Mouse (Mus musculus) right cerebral cortex, postnatal 14 days (tissue): ENCODE results near the gene Papln.

Experiments
- DNase-seq: peaks from one replicate; pipeline ENCODE4 v3.0.0; 2022

Papln gene

DNA sequence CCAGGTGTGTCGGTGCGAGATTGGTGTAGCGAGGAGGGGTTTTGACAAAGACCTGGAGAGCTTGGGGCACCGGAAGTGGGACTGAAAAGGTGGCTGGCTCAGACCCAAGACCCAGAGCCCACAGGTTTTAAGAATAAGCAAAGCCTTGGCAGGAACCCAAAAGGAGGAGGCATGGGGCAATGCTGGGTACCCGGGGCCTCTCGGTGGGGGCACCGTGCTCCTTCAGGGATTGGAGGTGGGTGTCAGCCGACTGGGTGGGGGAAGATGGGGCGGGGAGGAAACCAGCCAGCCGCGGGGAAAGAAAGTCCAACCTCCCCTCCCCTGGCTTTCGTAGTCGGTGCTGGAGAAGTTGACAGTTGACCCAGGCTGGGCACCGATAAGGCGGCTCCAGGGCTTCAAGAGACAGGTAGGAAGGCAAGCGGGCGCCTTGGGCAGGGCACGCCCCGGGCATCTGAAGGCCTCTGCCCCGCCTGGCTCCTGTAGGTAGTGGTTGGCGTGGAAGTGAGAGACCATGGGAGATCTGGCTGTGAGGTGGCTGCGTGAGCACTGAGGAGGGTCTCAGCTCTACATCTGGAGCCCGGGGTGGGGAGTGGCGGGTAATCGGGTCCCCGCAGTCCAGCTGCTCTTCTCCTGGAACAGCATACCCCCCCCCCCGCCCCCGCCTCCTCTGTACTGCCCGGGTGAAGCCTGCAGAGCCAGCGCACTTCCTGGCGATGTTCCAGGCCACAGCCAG, at the start of gene Papln:
Papln (plus strand) TSS at position 324 of the 733 bp plus-strand sequence.
- peak; percentile 42 for DNase-seq

DNA sequence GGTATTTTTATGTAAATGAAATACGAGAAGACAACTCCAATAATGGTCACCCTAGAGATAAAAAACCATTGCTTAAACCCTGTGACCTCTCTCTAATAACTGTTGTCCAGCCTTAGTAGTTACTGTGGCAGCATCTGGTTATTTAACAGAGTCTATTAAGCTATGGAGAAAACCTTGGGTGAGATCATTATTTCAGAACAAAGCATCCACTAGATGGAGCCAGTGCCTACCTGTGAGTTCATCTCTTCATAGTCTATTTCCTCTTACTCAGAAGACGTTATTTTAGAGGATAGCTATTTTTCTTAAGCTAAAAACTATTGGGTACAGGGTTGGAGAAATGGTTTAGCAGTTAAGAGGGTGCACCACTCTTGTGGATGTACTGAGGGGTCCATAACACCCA, 49.7 kb upstream of the Papln start:
- DNase-seq = no peak

DNA sequence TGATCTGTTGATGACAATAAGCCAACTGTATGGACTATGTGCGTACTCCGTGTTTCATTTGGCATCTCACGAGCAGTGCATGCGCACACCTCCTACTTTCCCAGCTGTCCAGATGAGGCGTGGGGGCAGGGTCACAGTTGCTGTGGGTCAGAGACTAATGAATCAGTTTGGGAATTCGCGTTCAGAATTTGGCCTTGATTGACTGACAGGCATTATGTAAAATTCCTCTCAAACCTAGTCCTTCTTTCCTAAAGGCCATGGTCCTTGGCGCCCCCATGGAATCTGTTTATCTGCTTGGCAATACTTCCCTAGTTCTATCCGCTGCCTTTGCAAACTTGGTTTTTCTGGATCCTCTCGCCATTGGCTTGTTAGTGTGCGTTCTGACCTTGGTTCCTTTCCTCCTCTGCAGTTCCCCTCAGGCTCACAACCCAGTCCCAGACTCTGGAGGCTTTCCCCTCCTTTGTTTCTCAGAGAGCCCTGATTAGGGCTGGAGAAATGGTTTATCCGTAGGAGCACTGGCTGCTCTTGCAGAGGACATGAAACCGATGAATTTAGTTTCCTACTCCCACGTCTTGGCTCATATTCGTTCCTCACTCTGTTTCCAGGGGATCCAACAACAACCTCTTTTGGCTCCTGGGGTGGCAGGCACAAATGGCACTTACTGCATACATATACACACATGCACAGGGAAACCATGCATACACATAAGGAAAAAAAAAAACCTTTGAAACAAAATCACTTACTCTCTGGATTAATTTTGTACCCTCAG, 46.8 kb upstream of the Papln start:
- DNase-seq = no peak

DNA sequence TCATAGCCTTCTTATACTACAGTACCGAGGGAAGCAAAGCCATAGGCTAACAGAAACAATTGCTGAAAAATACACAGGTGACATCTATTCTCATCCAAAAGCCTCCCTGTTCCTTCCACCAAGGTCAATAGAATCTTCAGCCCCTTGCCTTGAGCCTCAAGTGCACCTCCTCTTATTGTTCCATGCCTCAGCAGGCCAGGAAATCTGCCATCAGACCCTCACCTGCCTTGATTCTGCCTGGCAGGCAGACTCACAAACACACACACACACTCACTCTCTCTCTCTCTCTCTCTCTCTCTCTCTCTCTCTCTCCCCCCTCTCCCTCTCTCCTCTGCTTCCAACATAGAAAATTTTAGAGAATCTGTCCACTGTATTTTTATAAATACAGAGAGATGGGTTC, 44.0 kb upstream of the Papln start:
- DNase-seq = no peak

DNA sequence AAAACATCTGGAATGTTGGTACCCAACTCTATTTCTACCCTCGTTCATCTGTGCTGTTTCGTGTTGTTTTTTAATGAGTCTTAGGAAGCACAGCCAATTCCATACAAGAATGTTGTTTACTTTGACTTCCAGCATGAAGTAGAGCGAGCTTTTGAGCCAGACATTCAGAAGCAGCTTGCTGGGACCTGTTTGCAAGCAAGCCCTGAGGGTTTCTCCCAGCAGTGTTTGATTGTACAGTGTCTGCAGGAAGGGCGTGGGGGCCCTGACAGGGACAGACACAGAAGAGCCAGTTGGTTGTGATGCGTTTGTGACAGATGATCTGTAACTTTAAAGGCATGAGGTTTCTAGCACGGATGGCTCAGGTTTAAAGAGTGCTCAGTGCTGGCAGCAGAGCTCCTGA, 42.2 kb upstream of the Papln start:
- no peak for DNase-seq

DNA sequence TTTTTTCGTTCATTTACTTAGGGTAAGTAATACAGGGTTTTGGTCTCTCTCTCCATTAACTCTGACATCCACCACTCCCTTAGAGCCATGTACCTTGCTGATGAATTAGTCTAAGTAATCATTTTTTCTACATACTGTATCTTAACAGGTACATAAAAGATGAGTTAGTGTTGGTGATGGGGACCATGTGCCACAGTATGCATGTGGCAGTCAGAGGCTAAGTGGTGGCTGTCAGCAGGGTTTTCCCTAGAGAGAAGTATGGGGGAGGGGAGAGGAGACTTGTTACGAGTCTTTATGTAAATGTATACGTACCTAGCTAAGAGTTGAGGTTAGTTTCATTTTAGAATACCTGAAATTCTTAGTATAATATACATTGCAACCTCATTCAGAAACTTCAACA, 40.4 kb upstream of the Papln start:
- DNase-seq = no peak

DNA sequence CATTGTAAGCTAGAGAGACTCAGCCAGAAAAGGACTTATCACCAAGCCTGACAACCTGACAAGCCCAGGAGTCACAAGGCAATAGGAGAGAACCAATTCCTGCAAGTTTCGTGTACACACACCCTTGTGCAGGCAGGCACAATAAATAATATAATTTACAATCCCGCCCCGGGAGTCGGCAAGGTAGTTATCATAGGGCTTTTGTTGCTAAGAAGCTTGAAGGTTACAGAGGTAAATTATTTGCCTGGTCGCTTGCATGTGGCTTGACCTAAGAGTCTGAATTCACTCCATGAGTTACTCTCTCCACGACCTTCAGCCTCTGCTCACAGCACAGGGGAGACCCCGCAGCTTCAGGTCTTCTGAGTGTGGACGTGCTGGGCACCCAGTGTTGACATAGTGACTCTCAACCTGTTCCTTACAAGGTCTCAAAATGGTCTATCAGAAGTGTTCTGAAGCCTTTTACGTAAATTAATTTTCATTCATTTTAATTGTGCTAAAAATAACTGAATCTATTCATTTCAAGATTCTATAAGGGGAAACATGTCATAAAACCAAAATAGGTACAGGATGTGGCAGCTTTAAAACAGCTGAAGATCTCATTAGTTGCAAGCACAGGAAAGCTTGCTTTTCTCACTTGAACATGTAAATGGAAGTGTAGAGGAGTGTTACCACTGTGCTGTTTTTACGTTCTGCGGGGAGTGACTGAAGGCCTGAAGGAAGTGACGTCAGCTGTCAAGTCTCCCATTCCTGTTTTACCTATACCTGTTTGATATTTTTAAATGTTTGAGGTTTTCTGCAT, 36.7 kb upstream of the Papln start:
- no peak for DNase-seq

DNA sequence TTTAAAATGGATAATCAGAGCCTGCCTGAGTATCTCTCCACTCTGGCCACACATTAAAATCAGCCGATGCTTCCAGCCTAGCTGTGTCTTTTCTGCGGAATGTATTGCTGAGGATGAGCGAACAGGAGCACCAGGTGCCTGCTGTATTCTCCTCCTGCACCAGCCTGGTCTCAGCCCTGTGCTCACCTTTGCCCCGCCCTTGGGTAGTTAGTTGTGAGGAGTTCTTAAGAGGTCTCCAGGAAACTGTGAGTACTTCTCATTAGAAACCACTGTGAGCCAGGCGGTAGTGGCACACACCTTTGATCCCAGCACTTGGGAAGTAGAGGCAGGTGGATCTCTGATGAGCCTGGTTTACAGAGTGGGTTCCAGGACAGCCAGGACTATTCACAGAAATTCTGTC, 31.2 kb upstream of the Papln start:
- DNase-seq = no peak

DNA sequence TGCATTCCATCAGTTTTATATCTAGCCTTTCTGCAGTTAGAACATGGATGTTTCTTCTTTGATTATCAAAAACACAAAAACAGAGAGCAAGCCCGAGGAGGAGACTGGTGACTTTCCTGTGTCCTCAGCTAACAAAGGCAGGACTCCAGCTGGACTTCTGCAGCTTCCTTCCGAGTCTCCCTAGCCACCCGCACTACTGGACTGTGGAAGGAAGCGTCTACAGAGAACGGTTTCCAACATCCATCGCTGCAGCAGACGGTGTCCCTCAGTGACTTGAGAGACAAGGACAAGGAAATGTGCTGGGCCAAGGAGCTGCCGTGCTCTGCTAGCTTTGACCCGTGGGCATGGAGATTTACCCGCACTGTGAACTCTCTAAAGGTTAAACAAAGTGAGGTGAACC, 29.4 kb upstream of the Papln start:
- DNase-seq = no peak

DNA sequence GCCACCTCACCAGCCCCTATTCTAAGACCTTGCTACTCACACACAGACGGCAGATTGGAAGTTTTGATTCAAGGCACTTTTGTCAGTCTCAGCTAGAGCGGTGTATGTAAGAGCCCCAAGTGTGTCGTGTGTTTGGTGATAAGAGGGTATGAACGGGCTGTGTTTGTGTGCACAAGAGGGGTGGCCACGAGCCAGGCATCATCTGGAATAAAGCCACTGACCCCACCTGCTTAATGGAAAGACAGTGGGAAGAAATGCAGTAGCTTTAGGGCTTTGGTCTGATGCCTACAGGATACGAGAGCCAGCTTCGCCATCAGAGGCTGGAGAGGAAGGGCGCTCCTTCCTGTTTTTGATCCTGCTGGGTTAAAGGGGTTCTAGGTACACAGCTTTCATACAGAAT, 27.2 kb upstream of the Papln start:
- no peak for DNase-seq

DNA sequence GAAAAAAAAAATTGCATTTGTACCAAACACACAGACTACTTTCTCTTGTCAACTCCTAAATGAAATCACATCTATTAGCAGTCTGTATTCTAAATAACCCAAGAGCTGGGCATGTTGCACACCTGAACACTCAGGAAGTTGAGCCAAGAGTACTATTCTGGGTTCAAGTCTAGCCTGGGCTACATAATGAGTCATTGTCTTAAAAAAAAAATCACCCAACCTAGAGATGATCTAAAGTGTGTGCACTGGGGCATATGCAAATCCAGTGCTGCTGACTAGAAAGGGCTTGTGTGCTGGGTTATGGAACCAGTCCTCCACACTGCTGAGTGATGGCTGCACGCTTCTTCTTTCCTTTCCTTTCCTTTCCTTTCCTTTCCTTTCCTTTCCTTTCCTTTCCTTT, 24.8 kb upstream of the Papln start:
- DNase-seq = no peak

DNA sequence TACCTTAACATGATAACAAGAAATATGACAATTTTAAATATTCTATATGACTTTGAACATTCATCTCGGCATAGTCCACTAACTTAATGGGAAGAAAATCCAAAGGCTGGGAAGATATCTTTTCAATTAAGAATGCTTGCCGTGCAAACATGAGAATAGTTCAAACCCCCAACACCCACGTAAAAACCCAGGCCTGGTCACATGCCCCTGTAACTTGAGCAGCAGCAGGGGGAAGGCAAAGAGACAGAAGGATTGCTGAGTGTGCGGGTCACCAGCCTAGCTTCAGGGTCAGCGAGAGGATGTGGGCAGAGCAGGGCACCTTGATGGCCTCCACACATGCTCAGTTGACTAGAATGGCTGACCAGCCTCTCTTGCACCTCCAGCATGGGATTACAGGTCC, 21.7 kb upstream of the Papln start:
- DNase-seq = no peak

DNA sequence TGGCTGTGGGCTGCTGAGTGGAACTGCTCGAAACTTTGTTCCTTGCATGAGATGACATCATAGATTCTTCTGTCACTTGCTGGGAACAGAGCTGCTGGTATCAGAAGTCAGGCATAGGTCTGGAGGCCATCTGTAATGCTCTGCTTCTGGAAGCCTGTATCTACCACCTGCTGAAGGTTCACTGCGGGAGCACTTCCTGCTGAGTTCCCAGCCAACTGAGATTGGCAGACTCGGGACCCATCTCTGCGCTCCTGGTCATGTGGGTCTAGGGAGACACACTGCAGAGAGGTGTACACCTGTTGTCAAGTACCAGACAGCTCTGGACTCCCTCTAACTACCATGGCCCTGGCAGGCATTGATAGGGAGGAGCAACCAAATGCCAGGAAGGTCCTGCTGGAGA, 20.6 kb upstream of the Papln start:
- no peak for DNase-seq

DNA sequence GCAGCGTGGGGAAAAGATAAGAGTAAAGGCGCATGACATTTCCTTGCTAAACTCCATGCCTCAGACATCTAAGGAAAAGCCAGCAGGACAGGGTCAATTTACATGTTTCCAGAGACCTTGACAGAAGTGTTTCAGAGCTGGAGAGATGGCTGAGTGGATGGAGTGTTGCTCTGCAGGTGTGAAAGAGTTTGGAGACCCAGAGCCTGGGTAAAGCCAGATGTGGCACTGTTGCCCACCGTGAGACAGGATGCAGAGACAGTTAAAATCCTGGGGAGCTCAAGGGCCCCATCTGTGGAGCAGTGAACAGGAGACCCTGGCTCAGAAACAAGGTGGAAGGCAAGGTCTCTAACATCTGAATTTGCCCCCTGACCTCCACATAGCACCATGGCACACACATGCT, 19.7 kb upstream of the Papln start:
- no peak for DNase-seq

DNA sequence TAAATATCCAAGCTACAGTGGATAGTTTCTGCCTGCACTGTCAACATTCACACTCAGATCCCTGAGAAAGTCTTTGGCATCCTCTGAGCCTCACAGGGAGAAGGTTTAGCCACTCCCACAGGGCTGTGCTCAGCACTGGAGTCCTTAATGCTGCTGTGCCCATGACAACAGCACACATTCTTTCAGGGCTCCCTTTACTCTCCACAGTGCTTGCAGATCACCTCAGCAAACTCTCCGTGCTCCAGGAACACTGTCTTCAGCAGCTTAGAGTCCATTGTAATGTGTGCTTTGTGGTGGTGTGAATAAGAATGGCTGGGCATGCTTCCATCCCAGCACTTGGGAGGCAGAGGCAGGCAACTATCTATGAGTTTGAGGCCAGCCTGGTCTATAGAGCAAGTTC, 14.2 kb upstream of the Papln start:
- no peak for DNase-seq

DNA sequence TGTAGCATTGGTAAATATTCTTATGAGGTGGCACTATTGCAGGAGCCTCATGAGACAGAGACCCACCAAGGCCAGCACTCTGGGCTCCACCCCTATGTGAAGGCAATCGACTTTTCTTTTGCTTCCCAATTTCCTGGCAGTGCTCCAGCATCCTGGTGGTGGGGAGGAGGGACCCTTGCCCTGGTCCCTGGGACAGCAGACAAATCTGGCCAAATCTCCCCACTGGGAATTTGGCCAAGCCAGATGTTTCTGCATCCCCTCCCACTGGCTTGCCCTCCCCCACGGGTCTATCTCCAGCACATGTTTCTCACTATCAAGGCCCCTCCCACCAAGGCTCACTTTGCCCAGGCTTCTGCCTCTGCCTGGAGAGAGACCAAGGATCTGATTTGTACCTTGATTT, 10.9 kb upstream of the Papln start:
- no peak for DNase-seq

DNA sequence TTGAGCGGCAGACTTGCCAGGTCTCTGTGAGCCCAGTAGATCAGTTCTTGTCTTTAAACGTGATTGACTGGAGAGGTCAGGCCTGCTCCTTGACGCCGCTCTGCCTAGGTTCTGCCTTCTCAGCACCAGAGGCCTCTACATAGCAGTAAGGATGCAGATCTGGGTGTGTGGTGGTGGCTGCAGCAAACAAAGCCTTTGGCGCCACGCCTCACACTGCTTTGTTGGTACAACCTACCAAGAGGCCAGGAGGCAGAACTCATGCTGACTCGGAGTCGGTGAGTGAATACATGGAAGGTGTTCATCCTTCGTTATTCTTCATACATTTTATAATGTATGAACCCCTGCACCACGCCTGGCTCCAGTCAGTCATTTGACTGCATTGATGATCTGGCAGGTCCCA, 4.7 kb upstream of the Papln start:
- no peak for DNase-seq

DNA sequence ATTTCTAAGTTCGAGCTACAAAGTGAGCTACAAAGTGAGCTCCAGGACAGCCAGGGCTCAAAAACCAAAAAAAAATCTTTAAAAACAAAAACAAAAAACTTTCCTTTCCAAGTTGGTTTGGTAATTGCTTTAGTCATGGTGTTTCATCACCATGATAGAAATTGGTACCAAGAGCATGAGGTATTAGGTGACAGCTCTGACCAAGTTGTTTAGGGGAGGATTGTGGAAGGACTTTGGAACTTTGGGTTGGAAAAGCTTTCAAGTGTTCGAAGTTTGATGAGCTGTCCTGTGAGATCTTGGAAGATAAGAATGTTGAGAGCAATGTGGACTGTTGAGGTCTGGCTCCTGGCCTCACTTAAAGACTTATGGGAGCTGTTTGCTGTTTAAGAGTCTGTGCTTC, 3.2 kb upstream of the Papln start:
- DNase-seq = no peak

DNA sequence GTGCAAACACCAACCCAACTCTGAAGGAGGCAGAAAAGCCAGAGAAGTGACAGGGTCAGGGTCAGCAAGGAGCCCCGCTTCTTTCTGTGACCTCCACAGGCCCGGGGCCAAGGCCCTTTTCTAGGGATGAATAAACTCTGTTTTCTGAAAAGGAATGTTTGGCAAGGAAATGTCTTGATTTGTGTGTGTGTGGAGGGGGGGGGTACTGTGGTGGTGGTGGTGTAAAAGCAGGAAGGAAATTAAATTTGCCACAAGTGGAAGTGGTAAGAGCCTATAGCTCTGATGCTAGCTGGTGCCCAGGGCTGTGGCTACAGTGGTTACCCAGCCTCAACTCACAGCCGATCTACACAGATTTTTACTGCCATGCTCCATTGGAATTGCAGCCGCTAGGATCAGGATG, 728 bp upstream of the Papln start:
- no peak for DNase-seq

DNA sequence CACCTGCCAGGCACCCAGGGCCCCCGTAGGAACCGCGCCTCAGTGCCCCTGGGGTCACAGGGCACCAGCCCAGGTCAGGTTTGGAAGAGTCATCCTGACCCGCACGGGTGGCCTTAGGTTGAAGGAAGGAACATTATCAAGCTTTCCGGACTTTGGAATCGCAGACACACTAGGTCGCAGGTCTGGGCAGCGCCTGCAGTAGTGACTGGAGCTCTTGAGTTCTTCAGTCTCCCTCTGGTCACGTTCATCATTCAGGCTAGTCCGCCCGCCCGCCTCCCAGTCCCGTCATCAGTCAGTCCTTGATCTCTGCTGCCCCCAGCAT, 571 bp downstream of the Papln start:
- DNase-seq = no peak

DNA sequence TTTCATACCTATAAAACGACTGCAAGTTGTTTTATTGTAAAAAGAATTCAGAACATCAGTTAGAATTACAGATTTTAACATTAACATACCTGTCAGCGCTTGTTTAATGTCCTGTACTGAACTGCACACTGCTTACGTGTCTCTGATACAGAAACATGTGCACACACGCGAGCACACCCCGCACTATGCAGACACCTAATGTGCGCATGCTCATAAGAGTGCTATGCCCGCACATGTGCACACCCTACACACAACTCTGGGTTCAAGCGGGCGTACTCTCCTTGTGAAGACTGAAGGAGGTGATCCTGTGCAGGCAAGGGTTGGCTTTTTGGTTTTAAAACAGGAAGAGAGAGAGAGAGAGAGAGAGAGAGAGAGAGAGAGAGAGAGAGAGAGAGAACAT, 1.1 kb downstream of the Papln start:
- no peak for DNase-seq

DNA sequence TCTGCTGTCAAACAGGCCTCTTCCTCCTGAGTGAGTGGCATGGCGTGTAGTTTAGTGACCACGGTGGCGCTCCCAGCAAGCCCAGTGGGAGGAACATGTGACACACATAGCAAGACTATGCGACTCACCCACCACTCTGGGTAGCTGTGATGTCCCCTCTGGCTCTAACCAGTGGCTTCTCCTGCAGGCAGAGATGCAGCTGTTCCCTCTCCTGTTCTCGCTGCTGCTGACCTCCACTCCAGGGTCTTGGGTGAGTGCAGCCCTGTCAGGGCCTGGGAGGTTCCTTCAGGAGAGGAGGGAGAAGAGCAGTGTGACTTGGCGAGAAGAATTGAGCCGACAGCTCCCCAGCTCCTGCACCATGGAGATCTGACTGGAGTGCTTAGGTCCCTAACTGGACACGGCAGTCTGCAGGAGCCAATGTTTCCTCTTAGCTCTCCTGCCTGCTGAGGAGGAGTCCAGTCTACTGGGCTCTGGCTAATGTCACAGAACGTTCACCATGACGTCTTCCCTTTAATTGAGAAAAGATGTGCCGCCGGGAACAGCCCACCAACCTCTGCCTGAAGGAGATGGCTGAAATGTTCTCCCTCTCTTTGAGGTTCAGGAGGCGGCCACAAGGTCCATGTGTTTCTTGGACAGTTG, 2.6 kb downstream of the Papln start:
- DNase-seq = no peak

DNA sequence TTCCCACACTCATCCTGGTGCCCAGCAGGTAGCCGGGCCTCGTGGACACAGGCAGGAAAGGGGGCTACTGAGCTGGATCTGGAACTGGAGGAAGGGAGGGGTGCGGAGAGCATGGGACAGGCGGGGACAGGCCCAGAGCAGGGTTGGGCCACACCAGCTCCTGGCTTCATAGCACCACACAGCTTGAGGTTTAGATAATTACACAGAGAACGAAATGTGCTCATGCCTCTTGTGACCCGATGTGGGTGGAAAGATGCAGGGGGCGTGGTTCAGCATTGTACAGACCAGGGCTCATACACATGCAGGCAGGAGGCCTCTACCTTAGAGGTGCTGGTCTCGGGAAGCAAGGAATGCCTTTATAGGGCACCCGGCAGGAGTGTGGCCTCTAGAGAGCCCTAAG, 4.4 kb downstream of the Papln start:
- DNase-seq = no peak
